Comparison of ENCODE assay signal across 8 mouse cellular contexts in genomic region chr16:38131756-38132155, GRCm38 (mm10). TPM values are rescaled to one million over a fixed set of nuclear protein-coding genes. Genes with fewer than 3 reads are reported as not detected.
DNase-seq lines count a peak whose midpoint lies in the region; ATAC-seq and TF ChIP-seq lines count a peak whose summit lies in the region.

No protein-coding gene starts in this region.

- H3K4me2 ChIP-seq in heart, postnatal 0 days (ENCODE audit: low read depth, low read length): peak overlapping the region; percentile 38
- peak overlapping the region; percentile 35 for H3K4me2 ChIP-seq in liver, embryonic 14.5 days (ENCODE audit: low read depth)

- 25% methylated on average over 9 of the region's 9 CpGs for WGBS in kidney, adult 2 months
- 18% methylated on average over 9 of the region's 9 CpGs for WGBS in heart, postnatal 0 days
- whole genome bisulfite sequencing in liver, embryonic 14.5 days (ENCODE audit: insufficient replicate concordance): 11% methylated on average over 9 of the region's 9 CpGs

- H3K9me3 ChIP-seq in heart, postnatal 0 days (replicated peaks; ENCODE audit: control insufficient read depth, low read length): no peaks in the 10 kb centered on the region
- H3K9me3 ChIP-seq in liver, embryonic 14.5 days (ENCODE audit: control insufficient read depth, low read length): no peaks in the 10 kb centered on the region

- TF ChIP-seq CTCF in kidney, adult 2 months (conservative IDR thresholded peaks at IDR 0.05; ENCODE audit: insufficient read depth, insufficient read length, low read depth, low read length): no peak
- TF ChIP-seq CTCF in bone marrow macrophage, adult 2 months (IDR thresholded peaks at IDR 0.05; ENCODE audit: low read depth, low read length): no peak
- TF ChIP-seq CTCF in heart, postnatal 0 days (IDR thresholded peaks at IDR 0.05; ENCODE audit: low read depth): no peak
- TF ChIP-seq CTCF in liver, embryonic 14.5 days (IDR thresholded peaks at IDR 0.05; ENCODE audit: low read depth): no peak

- TF ChIP-seq POLR2A in kidney, adult 2 months (IDR thresholded peaks at IDR 0.05; ENCODE audit: low read depth, low read length): no peak
- no peak for TF ChIP-seq POLR2A in bone marrow macrophage, adult 2 months (IDR thresholded peaks at IDR 0.05; ENCODE audit: borderline replicate concordance, low read depth, low read length)

- peaks cover 11% of the 10 kb centered on the region; the same call in 1 of the 2 replicates for H3K4me1 ChIP-seq in kidney, adult 2 months (ENCODE audit: control insufficient read depth, insufficient read depth, low read length)
- peaks cover 32% of the 10 kb centered on the region for H3K4me1 ChIP-seq in bone marrow macrophage, adult 2 months (ENCODE audit: control insufficient read depth, insufficient read depth, low read length)
- peaks cover 44% of the 10 kb centered on the region for H3K4me1 ChIP-seq in heart, postnatal 0 days (ENCODE audit: control insufficient read depth, insufficient read depth)
- peaks cover 3 to 13% of the 10 kb centered on the region in 2 experiments; a peak in 3 of 4 replicates for H3K4me1 ChIP-seq in liver, embryonic 14.5 days (replicated peaks; ENCODE audit: control insufficient read depth in 2 of 2, insufficient read depth in 2 of 2, low read length in 1 of 2)

- H3K27ac ChIP-seq in kidney, adult 2 months (ENCODE audit: insufficient read depth, low read depth, low read length): 0 out of 2 replicates have a peak overlapping the region, but pooled peaks have one; percentile 43
- H3K27ac ChIP-seq in bone marrow macrophage, adult 2 months (ENCODE audit: insufficient read depth, low read depth, low read length): peak overlapping the region; percentile 40
- peak overlapping the region; percentile 82 for H3K27ac ChIP-seq in heart, postnatal 0 days (ENCODE audit: low read depth)
- no peak overlapping the region for H3K27ac ChIP-seq in liver, embryonic 14.5 days

- peak; percentile 25 for DNase-seq in kidney, adult 2 months
- no peak for DNase-seq in kidney, adult 8-10 months
- peak; percentile 72 for DNase-seq in heart, postnatal 0 days (ENCODE audit: low spot score)
- peak in 1 of 3 experiments; percentile 17 for DNase-seq in liver, embryonic 14.5 days (ENCODE audit: low read depth in 3 of 3, low spot score in 3 of 3)
- DNase-seq in retina, postnatal 1 day: peak; percentile 23
- no peak for DNase-seq in urinary bladder, postnatal 10 days (ENCODE audit: low spot score)
- no peak for DNase-seq in cerebellum, postnatal 10 days

- H3K4me3 ChIP-seq in kidney, adult 2 months (ENCODE audit: insufficient read depth, low read depth, low read length): no peak overlapping the region
- H3K4me3 ChIP-seq in bone marrow macrophage, adult 2 months (ENCODE audit: insufficient read depth, low read length): peak overlapping the region; percentile 64
- H3K4me3 ChIP-seq in heart, postnatal 0 days (ENCODE audit: low read depth, low read length): peak overlapping the region; percentile 17
- H3K4me3 ChIP-seq in liver, embryonic 14.5 days (ENCODE audit: insufficient read depth in 1 of 2, low read depth in 2 of 2, low read length in 2 of 2): 0 out of 4 replicates have a peak overlapping the region, but pooled peaks of 1 of the 2 experiments have one; percentile 10

- ATAC-seq in heart, postnatal 0 days (ENCODE audit: insufficient read depth, low read depth): peak; percentile 74
- ATAC-seq in liver, embryonic 14.5 days (ENCODE audit: insufficient read depth): 0 out of 2 replicates have a peak, but pooled peaks have one; percentile 26

- no peak for TF ChIP-seq EP300 in heart, postnatal 0 days (IDR thresholded peaks at IDR 0.05; ENCODE audit: low read depth)
- TF ChIP-seq EP300 in liver, embryonic 14.5 days (IDR thresholded peaks at IDR 0.05; ENCODE audit: low read depth): no peak

- H3K36me3 ChIP-seq in kidney, adult 2 months (ENCODE audit: control insufficient read depth, insufficient read depth, low read length): no peaks in the 10 kb centered on the region
- H3K36me3 ChIP-seq in heart, postnatal 0 days (replicated peaks; ENCODE audit: control insufficient read depth, insufficient read depth, low read length): no peaks in the 10 kb centered on the region
- no peaks in the 10 kb centered on the region for H3K36me3 ChIP-seq in liver, embryonic 14.5 days (replicated peaks; ENCODE audit: control insufficient read depth, insufficient read depth, low read depth)

- no peaks in the 10 kb centered on the region for H3K27me3 ChIP-seq in kidney, adult 2 months (replicated peaks; ENCODE audit: control insufficient read depth, insufficient read depth, low read length)
- no peaks in the 10 kb centered on the region for H3K27me3 ChIP-seq in heart, postnatal 0 days (ENCODE audit: control insufficient read depth, insufficient read depth, low read length)
- H3K27me3 ChIP-seq in liver, embryonic 14.5 days (ENCODE audit: control insufficient read depth, insufficient read depth, low read length): no peaks in the 10 kb centered on the region

- no peak overlapping the region; the same call in 1 of the 2 replicates for H3K9ac ChIP-seq in heart, postnatal 0 days (replicated peaks; ENCODE audit: low read depth, low read length)
- H3K9ac ChIP-seq in liver, embryonic 14.5 days (replicated peaks): no peak overlapping the region

RNA-seq across cellular contexts. Expression of gene Gsk3b, which starts 43.0 kb away (rescaled TPM):
- polyA plus RNA-seq in kidney, adult 2 months (2012; rRNA removed): 10.1 and 12.0 TPM in 2 replicates
- 34.7 and 39.2 TPM in 2 replicates for polyA plus RNA-seq in bone marrow macrophage, adult 2 months (2012; ENCODE audit: insufficient read depth, insufficient read length, missing spikeins)
- total RNA-seq in heart, postnatal 0 days (2014; rRNA removed; ENCODE audit: low replicate concordance): 37.4 and 40.8 TPM in 2 replicates
- polyA plus RNA-seq in heart, postnatal 0 days (2015; fragmentation: Nextera tagmentation; extraction: Ambion mirVana): 31.3 and 31.5 TPM in 2 replicates
- polyA plus RNA-seq in liver, embryonic 14.5 days (2012; rRNA removed): 2.9 TPM in 2 replicates
- polyA plus RNA-seq in liver, embryonic 14.5 days (2014; fragmentation: Nextera tagmentation; extraction: Ambion mirVana): 10.3 and 10.8 TPM in 2 replicates

Comparison
In these comparisons a context has a peak if more than half of its experiments do, and no peak if none do; other contexts are left out.
1. DNase-seq: peak in kidney, adult 2 months (single experiment), heart, postnatal 0 days (single experiment) and retina, postnatal 1 day (single experiment); none in kidney, adult 8-10 months (0 of 2), urinary bladder, postnatal 10 days (single experiment) and cerebellum, postnatal 10 days (0 of 2).